Mouse (Mus musculus): ENCODE data around the gene Olfr739.

Gene Olfr739

DNA sequence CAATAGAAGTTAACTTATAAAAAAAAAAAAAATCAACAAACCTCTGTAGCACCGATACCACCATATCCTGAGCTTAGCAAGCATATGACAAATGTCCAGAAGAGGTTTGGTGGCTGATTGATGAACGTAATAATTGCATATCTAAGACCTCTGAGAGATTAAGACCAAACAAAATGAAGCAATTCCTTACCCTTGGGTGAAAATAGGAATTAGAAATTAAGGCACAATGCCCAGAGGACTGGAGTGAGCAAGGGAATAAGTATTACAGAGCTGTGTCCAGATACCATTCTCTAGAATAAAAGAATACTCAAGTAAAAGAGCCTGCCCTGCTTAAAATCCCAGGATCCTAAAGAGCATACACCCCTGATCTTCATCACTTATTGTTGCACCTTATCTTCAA, at the start of gene Olfr739:
Gene Olfr739, plus strand, starts transcription at position 301 of the 400 bp plus-strand sequence.
- DNase-seq, result no peak

DNA sequence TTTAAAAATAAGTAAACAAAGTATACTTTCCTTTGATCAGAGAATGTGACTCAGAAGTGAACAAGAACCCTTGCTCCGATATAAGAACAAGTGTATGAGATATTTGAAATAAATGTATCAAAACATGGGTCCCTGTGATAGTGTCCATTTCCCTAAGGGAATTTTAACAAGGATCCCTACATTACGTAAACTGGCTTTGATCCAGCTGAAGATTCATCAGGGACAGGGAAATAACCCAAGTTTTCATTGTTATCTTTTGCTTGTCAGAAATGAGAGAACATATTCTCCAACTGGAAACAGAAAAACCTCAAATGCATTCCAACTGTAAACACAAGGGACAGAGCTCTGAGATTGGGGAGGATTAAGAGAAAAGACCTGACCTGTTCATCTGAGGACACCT, 37.6 kb upstream of the Olfr739 start, which contains the start of gene Olfr736:
Gene Olfr736, plus strand, starts transcription at position 301 of the 400 bp plus-strand sequence.
- DNase-seq, result no peak

GRCm38 (mm10) chr14:50407268-50407667, 11.2 kb upstream of the Olfr739 start, which contains the start of gene Olfr738:
TSS of gene Olfr738 (plus strand) at chr14:50407568.
- DNase-seq, result no peak

GRCm38 (mm10) chr14:50445245-50445644, 26.8 kb downstream of the Olfr739 start, which contains the start of gene Olfr740:
TSS of gene Olfr740 (plus strand) at chr14:50445545.
- DNase-seq, result no peak

DNA sequence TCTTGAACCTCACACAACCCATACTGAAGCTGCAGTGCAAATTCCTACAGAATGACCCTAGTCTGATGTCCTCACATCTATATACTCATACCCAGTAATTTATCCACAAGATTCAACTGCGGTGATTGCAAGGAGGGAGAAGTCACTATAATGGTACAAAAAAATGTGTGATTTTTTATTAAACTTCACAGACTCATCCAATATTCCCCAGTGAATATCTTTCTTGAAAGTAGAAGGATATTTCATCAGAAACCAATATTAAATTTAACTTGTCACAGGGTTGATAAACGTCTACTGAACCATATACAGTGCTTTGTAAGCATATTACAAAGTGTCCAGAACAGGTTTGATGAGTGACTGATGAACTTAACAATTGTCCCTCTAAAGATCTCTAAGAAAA, 54.0 kb downstream of the Olfr739 start, which contains the start of gene Olfr741:
Gene Olfr741, plus strand, starts transcription at position 301 of the 400 bp plus-strand sequence.
- DNase-seq, result no peak

Measured in cerebellum, adult 18-20 months (tissue).